Mouse (Mus musculus) spleen, adult 18-20 months (tissue): ENCODE results near the gene Ap3d1.

ENCODE experiments used
- DNase-seq, 2 experiments: peaks; one replicate each; pipeline ENCODE4 v3.0.0; 2022; ENCODE audit warnings: mixed read lengths in 2 of 2

The Ap3d1 gene

DNA sequence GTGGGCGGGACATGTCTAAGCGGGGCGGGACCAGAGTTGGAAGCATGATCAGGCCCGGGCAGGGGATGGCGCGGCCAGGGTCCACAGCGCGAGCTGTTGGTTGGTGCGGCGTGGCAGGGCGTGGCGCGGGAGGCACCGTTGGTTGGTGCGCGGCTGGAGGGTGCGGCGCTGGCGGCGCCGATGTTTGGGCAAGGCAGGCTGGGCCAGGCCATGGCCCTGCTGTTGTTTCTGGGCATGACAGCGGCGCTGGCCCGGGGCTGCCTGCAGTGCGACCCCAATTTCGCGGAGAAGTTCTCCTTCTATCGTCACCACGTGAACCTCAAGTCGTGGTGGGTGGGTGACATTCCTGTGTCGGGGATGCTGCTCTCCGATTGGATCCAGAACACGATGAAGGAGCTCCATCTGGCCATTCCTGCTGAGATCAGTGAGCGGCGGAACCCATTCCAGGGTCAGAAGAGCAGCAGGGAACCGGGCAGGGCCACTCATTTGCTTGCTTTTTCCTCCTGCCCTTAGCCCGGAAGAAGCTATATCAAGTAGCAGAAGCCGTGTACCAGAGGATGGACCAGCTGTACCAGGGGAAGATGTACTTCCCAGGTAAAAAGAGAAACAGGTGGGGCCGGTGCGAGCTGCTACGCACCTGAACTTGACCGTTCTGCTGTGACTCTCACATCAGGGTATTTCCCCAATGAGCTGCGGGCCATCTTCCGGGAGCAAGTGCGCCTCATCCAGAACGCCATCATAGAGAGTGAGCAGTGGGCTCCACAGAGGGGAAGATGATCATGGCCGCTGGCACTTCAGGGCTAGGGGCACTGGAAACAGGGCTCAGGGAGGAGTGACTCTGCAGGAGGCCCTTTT, 39.3 kb downstream of the Ap3d1 start:
- peak; percentile 91 to 93 for DNase-seq

DNA sequence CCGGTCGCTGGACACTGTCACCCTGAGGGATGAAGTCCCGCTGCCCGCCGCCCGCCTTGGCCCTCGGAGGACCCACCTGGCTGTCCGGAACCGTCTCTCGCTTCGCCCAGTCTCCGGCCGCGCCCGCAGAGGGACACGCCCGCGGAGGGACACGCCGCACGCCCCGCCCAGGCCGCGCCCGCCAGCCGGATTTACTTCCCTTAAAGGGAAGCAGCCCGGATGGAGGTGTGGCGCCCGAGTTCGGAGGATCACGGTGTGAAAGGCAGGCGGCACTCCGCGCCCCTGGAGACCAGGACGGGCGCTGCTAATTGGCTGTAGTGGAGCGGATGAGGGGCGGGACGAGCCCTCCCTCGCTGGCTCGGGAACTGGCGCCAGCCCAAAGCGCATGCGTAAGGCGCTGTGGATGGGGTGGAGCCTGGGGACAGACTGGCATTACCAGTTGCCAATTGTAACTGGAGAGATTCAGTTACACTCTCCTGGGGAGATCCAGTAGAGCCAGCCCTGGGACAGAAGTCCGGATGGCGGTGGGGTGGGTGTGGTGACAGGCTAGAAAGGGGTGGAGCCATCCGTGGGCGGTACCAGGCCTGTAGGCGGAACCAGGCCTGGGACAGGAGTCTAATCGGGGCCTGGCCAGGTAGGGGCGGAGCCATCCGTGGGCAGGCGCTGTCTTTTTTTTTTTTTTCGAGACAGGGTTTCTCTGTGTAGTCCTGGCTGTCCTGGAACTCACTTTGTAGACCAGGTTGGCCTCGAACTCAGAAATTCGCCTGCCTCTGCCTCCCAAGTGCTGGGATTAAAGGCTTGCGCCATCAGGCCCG, 40.1 kb downstream of the Ap3d1 start, which contains the start of the genes Mob3a and Izumo4:
Gene Mob3a, minus strand, starts transcription at position 257 of the 815 bp plus-strand sequence.
Gene Izumo4, plus strand, starts transcription at position 464 of the 815 bp plus-strand sequence.
- peak; percentile 97 to 100 for DNase-seq

DNA sequence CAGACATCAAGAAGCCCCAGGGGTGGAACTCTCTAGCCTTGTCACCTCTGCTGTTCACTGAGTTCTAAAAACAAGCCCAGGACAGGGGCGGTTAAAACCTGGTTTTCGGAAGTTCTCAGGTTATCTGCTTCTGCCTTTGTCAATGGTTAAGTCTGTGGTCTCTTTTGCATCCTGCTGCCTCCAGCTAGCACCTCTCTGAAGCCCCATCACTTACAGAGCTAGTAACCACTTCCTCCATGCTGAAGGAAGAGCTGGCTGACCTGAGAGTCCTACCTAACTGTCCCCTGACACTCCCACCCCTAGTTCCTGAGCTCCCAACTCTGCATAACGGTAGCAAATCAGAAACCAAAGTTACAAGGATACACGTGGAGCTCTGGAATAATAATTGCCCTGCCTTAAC, 41.3 kb downstream of the Ap3d1 start:
- peak; percentile 39 to 49 for DNase-seq

DNA sequence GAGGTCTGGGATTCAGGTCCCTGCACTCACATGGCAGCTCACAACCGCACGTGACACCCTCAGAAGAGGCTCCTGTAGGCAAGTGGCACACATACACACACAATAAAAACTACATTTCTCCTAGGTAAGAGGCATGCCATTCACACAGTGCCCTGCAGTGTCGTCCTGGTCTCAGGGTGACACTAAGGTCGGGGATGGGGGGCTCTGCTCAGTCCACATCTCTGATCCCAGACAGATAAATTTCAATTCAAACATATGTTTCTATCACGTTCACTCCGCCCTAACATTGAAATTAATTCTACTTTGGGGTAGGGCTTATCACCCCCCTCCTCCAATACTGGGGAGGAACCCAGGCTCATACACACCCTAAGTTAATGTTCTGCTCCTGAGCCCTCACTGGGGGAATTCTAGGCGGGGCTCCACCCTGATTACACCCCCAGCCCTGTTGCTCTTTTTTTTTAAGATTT, 42.0 kb downstream of the Ap3d1 start:
- no peak for DNase-seq

DNA sequence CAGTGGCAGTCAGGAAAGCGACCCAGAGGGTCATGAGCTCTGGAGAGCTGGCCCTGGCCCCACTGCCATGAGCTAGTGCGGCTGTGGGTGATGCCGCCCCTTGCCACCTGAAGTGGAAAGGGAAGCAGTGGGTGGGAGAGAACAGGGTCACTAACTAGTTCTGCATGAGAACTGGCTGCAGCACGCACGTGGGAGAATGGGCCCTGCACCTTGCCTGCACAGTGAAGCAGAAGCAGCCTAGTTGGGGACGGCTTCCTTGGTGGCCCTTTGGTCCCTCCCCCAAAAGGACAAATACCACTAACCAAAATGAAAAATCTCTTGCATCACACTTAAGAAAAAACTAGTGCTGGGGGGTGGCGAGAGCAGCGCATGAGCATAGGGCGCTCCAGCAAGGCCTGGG, 43.5 kb downstream of the Ap3d1 start:
- DNase-seq = peak in 1 of 2 experiments; percentile 31

DNA sequence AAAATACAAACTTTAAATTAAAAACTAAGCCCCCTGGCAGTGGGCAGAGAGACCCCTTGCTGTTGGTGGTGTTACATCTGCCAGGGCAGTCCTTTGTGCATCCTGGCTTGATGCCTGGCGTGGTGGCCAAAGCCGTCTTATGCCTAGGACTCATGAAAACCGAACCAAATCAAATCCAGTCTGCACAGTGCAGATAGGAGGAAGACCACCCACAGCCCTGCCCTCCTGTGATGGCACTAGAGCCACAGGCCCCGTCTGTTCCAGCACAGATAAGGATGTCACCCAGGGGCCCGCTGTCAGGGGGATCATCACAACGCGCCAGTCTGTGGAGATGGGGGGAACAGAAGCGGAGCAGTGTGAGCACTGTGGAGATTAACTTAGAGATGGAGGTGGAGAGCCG, 44.3 kb downstream of the Ap3d1 start:
- no peak for DNase-seq

DNA sequence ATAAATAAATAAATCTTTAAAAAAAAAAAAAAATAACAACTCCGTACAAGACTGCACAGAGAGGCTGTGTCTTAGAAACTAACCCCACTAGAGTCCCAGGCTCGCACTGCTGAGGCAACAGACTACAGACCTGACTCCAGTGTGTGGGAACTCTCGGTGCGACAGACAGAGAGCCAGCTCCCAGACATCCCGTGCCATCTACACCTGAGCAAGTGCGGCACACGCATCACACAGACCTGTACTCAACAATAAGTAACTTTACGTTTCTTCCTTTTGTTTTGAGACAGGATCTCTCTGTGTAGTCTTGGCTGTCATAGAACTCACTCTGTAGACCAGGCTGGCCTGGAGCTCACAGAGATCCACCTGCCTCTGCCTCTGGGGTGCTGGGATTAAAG, 44.7 kb downstream of the Ap3d1 start:
- DNase-seq = no peak

DNA sequence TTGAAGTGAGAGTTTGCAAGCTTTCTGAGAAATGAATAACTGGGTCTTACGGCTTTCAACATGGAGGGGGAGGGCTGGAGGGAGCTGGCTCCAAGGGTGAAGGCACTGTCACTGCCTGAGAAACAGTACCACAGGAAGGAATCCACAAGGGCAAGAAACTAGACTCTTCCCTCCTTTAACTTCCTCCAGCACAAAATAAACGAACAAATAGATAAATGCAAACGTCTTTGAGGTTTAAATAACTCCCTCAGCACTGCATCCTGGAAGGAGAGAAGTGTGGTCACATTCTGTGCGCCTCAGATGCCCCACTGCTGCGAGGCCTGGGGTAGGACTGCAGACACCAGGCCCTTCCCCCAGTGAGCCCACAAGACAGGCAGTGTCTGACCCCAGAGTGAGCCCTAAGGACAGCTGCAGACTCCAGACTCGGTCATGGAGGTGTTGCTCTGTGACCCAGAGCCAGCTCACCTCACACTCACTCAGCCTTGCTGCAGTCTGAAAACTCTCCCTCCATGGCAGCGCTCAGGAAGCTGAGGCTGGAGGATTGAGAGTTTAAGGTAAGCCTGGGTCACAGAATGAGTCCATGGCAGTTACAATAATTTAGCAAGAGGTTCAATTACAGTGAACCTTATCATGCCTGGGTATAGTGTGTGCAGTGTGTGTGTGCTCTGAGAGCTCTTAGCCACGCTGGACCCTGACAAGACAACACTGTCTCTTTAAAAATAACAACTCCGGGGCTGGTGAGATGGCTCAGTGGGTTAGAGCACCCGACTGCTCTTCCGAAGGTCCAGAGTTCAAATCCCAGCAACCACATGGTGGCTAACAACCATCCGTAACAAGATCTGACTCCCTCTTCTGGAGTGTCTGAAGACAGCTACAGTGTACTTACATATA, 45.3 kb downstream of the Ap3d1 start:
- no peak for DNase-seq

DNA sequence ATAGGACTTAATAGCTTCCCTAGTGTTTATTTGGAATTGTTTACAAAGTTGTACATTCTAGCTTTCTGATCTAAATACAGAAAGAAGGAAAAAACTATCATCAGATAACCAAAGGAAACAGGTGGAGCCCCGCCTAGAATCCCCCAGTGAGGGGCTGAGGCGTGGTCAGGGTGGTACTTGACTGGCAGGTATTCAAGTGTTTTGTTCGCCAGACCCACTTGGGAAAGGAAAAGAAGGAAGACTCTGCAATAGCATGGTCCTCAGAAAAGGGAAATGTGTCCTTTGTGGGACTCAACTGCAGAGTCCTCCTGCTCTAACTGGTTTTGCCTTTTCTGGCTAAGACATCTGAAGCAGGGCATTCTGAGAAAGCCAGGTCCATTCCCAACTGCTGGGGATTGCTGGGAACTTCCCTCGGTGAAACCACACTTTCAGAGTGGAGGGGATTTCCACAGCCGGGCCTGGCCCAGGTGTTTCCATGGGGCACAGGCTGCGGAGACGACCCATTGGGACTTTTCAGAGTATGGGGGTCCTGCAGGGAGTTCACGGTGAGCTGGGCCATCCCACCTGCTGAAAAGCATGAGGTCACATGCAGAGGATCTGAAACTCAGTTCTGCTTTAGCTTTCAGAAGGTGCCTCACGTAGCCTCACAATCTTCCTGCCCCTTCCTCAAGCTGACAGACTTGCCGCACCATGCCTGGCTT, 46.1 kb downstream of the Ap3d1 start:
- DNase-seq = peak; percentile 46 to 54

DNA sequence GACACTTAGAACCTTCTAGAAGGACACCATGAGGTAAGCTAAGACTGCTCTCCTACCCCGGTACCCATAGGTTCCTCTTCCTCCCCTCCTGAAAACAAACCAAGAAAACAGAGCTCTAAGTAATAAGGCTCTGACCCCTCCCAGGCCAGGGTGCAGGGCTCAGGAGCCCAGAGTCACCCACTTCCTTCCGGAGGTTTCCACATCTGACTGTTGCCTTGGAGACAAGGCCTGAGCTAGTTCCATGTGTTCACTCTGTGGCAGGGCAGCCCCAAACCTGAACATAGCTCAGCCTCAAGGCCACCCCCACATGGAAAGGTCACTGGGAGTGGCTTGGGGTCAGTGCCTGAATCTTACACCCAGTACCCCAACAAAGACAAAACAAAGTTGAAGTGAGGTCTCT, 46.9 kb downstream of the Ap3d1 start:
- peak; percentile 72 to 86 for DNase-seq

DNA sequence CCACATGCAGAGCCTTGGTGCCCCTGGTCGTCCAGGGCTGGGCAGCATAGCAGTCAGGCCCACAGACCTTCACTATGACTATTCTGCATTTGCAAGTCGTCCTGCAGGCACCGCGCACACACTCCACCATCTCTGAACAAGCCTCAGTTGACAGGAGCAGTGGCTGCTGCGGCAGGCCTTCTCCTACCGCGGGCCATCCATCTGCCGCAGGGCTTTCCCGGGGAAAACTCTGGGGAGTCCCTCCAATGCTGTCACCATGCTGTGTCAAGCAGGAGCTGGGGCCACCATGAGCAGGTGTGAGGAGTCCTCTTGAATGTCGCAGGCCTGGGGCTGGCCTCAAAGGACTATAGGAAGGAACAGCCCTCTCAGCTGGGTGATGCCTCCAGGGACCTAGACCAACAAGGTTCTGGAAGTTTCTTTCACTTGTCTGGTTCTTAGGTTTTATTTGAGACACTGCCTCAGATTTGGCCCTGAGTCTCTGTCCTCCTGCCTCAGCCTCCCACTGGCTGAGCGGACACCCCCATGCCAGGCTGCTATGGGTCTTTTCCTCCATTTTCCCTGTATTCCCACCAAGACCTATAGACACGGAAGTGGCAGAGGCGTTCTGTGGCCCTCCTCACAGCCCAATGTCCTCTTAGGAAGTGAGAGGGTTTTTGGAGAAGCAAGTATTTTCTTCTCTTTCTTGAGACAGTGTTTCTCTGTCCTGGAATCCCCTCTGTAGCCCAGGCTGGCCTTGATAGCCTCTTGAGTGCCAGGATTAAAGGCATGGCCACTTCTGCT, 47.7 kb downstream of the Ap3d1 start:
- no peak for DNase-seq

DNA sequence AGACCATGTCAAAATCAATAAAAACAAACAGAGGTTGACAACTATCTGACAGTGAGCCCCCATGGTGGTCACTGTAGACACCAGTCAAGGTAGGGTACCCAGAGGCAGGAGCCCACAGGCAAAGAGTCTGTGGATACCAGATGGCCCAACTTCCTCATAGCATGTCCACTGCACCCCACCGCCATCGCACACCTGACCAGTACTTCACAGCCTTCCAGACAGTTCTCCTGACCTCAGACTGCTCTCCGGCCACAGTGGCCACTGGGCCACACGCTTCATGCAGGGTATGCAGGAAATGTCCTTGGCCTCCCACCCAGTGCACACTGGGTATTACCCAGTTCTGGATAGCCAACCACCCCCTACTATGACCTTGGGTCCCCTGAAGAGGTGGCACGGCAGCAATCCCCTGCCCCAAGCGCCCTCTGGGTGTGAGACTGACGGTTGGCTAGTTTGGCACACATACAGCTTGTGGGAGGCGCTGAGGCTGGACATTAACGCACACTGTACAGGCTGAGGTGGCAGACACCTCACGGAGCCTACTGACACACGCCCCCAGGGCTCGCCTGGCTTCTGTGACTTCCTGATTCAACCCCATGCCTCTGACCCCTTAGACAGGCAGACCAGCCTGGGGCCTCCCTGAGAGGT, 48.5 kb downstream of the Ap3d1 start:
- no peak for DNase-seq

DNA sequence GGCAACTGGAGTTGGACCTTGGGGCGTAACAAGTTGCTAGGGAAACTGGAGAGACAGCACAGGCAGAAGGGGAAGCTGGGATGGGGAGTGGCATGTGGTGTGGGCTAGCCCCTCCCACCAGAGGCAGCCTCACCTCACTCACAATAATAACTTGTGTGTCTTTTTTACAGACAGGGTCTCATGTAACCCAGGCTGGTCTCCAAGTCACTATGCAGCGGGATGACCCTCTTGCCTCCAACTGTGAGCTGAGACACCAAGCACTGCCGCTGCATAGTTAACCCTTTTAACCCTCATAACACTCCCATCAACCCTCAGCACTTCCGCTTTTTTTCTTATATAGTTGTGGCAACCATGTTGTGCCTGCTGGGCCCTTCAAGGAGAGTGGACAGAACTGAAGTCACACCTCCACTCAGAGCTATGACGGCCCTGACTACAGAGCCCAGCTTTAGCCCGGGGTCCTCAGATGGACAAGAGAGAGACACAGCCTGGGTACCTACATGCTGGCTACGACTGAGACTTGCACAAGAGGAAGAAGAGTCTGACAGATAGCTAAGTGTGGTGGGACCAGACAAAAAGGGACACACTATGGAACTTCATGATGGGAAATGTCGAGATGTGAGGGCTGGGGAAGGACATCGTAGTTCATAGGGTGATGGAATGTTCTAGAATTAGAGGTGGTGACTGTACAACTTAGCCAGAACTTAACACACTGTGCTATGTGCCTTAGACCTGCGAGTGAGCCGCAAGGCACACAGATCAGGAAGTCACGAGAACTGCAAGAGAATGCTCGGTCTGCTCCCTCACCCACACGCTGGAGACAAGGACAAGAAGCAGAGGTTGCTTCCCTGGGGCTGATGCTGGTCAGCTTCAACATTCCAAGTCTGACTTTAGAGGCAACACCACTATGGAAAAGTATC, 49.6 kb downstream of the Ap3d1 start:
- DNase-seq = peak; percentile 53 to 65

DNA sequence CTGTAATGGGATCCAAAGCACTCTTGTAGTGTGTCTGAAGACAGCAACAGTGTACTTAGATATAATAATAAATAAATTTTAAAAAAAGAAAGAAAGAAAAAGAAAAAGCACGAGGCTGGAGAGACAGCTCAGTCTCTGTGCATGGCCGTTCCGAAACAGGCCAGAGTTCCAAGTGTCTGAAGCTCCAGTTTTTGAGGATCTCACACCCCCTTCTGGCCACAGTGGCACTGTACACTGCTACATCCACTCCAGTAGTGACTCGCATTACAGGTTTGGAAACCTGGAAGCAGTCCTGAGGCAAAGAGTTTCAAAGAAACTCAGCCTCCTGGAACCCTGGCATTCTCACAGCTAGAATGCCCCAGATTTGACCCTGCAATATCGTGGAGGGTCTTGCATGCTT, 54.2 kb downstream of the Ap3d1 start:
- DNase-seq = peak in 1 of 2 experiments; percentile 59

DNA sequence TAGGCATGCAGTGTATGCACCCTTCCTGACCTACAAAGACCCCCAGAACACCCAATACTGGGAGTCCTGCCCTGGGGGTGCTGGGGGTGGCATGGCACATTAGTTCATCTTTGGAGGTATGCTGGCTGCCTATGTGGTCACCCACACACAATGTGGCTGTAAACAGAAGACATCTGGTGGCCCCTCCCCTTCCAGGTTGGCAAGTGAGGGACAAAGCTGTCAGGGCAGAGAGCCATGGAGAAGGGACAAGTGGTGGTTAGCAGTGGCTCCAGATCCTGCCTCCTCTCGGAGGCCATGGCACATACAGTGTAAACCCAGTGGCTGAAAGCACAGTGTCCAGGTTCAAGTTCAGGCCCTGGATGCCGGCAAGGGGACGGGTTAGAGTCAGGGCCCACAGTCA, 55.4 kb downstream of the Ap3d1 start:
- no peak for DNase-seq

DNA sequence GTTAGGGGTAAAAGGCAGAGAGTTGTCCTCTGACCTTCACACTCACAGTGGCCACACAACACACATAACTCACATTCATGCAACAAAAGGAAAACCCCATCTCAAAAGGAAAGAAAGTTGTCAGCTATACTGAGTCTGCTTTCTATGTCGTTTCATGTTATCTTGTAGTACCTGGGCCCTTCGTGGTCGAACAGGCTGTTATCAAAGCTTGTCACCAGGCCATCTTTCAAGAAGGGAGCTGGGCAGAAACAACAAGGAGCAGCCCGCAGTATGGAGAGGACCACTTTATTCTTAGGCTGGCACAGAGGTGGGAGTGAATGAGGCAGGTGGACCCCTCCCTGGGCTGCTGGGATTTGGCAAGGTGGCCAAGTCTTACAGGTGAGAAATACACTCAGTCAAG, 57.1 kb downstream of the Ap3d1 start:
- no peak for DNase-seq

DNA sequence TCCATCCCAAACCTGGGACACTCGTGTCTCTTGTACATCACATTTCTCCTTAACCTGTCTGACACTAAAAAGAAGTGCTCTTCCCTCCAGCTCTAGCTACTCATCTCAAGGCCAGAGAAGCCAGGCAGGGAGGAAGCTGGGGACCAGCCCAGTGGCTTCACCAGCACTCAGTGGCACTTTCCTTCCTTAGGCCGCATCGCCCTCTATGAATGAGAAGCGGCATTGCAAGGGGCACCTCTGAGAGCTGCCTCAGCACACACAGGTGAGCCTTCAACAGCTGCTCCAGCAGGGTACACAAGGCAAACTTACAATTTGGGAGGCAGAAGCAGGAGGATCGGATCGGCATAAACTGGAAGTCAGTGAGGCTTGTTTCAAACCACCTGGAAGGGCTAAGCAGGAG, 57.9 kb downstream of the Ap3d1 start:
- peak; percentile 74 to 76 for DNase-seq

DNA sequence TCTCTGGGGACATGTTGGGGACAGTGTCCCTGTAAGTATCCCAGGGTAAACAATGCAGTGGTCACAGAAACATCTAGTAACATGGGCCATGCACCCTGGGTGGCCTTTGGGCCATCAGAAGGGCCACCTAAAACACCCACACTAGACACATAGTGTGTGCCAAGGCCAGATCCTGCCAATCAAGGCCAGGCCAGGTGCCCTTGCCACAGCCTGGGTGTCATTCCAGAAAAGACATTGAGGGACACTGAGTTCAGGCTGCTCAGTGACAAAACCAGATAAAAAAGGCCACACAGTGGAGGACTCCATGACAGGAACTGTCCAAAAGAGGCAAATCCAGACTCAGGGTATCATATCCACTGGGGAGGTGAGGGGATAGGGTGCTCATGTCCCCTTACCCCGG, 58.4 kb downstream of the Ap3d1 start:
- no peak for DNase-seq

DNA sequence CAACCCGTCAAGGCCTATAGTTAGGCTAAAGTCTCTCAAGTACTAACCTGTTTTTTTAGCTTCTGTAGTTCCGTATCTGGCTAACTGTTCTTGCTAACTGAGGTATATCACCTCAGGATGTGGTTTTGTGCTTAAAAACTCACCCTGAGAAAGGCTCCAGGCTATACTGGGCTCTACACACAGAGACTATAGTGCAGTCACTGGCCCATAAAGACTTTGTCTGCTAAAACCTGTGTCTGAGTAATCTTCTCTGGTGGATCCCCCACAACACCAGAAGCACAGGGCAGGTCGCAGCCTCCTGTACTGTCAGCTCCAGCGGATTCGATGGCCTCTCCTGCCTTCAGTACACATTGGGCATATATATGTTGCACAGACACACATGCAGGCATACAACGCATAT, 60.1 kb downstream of the Ap3d1 start:
- peak in 1 of 2 experiments; percentile 47 for DNase-seq
